Mouse (Mus musculus) CH12.LX (cell line): ENCODE measurements around the gene Svs1. TPM values are rescaled to one million over a fixed set of nuclear protein-coding genes. Genes with fewer than 3 reads are reported as not detected.

ENCODE experiments used
- DNase-seq: peaks from one replicate; pipeline ENCODE4 v3.0.0-alpha.2; 2013; ENCODE audit errors: extremely low read depth
- H3K27ac ChIP-seq: 2 replicates; pipeline ENCODE4 v1.5.1; 2012; ENCODE audit warnings: low read depth, mild to moderate bottlenecking, control low read depth, moderate library complexity; ENCODE audit not compliant: insufficient read depth
- H3K27me3 ChIP-seq: replicated peaks from 2 replicates; pipeline ENCODE3; 2012; ENCODE audit warnings: inconsistent platforms
- H3K36me3 ChIP-seq, 2 experiments: replicated peaks in 1 of 2; 2 replicates each; pipeline versions ENCODE3 to v1.6.1; 2012; ENCODE audit warnings: inconsistent platforms in 1 of 2, low read length in 1 of 2, mild to moderate bottlenecking in 1 of 2, mixed read lengths in 1 of 2, moderate library complexity in 1 of 2; ENCODE audit not compliant: control insufficient read depth in 1 of 2, insufficient read depth in 1 of 2
- H3K4me1 ChIP-seq, 2 experiments: 2 replicates each; pipeline ENCODE4 v1.6.1; 2012; ENCODE audit warnings: inconsistent platforms in 1 of 2, moderate library complexity in 1 of 2; ENCODE audit not compliant: insufficient read depth in 2 of 2, control insufficient read depth in 1 of 2
- H3K4me2 ChIP-seq: 2 replicates; pipeline ENCODE4 v1.6.1; 2012; ENCODE audit warnings: low read depth, mild to moderate bottlenecking, control low read depth; ENCODE audit not compliant: poor library complexity, insufficient read depth, severe bottlenecking
- H3K4me3 ChIP-seq, 3 experiments: fragments of 150-350 bp in 1 of 3; sonication (generic) in 1 of 3; replicated peaks in 1 of 3; 2 replicates each; pipeline versions ENCODE3 to v1.5.1; 2011 to 2012; ENCODE audit warnings: low read depth in 2 of 3, low read length in 2 of 3, mild to moderate bottlenecking in 2 of 3, moderate library complexity in 2 of 3, control low read depth in 1 of 3, improper control_type of control experiment in 1 of 3, inconsistent platforms in 1 of 3, mixed read lengths in 1 of 3; ENCODE audit not compliant: poor library complexity in 1 of 3
- H3K79me2 ChIP-seq: replicated peaks from 2 replicates; pipeline ENCODE4 v1.6.1; 2012; ENCODE audit warnings: mild to moderate bottlenecking, moderate library complexity; ENCODE audit not compliant: control insufficient read depth, poor library complexity, insufficient read depth, severe bottlenecking; ENCODE audit errors: extremely low read depth
- H3K9ac ChIP-seq: 2 replicates; pipeline ENCODE4 v1.6.1; 2012; ENCODE audit warnings: low read depth, mild to moderate bottlenecking, control low read depth, moderate library complexity; ENCODE audit not compliant: insufficient read depth
- H3K9me3 ChIP-seq: replicated peaks from 2 replicates; pipeline ENCODE3; 2012; ENCODE audit warnings: low read length, inconsistent platforms, mixed read lengths
- CHD1 ChIP-seq: IDR thresholded peaks from 2 replicates; pipeline ENCODE4 v1.6.1; 2012; ENCODE audit warnings: low read depth, low read length, improper control_type of control experiment, inconsistent platforms
- CTCF ChIP-seq, 2 experiments: IDR thresholded peaks in 1 of 2; conservative IDR thresholded peaks in 1 of 2; 2 replicates each; pipeline ENCODE4 v1.5.1; 2011 to 2012; ENCODE audit warnings: low read depth in 2 of 2, low read length in 2 of 2, improper control_type of control experiment in 1 of 2, inconsistent platforms in 1 of 2, mild to moderate bottlenecking in 1 of 2, moderate library complexity in 1 of 2
- ELF1 ChIP-seq: IDR thresholded peaks from 2 replicates; pipeline ENCODE4 v1.6.1; 2014; ENCODE audit warnings: low read depth, mild to moderate bottlenecking, inconsistent platforms, low read length, improper control_type of control experiment
- GABPA ChIP-seq: IDR thresholded peaks from 2 replicates; pipeline ENCODE4 v1.6.1; 2012; ENCODE audit warnings: low read depth, low read length, improper control_type of control experiment, inconsistent platforms; ENCODE audit not compliant: insufficient replicate concordance
- HCFC1 ChIP-seq: IDR thresholded peaks from 2 replicates; pipeline ENCODE4 v1.6.1; 2012; ENCODE audit warnings: low read depth, mild to moderate bottlenecking, inconsistent platforms, low read length, improper control_type of control experiment
- IRF4 ChIP-seq: IDR thresholded peaks from 2 replicates; pipeline ENCODE4 v1.6.1; 2014; ENCODE audit warnings: low read depth, mild to moderate bottlenecking, inconsistent platforms, low read length, improper control_type of control experiment
- JUND ChIP-seq: conservative IDR thresholded peaks from 2 replicates; pipeline ENCODE4 v1.6.1; 2011; ENCODE audit warnings: low read depth, low read length, improper control_type of control experiment
- KAT2A ChIP-seq: IDR thresholded peaks from 2 replicates; pipeline ENCODE4 v1.6.1; 2012; ENCODE audit warnings: low read length, improper control_type of control experiment, inconsistent platforms; ENCODE audit not compliant: insufficient replicate concordance
- MAFK ChIP-seq: IDR thresholded peaks from 2 replicates; pipeline ENCODE4 v1.6.1; 2011; ENCODE audit warnings: low read length, improper control_type of control experiment; ENCODE audit not compliant: insufficient replicate concordance
- MAX ChIP-seq: IDR thresholded peaks from 2 replicates; pipeline ENCODE4 v1.6.1; 2011; ENCODE audit warnings: low read length, improper control_type of control experiment
- MEF2A ChIP-seq: IDR thresholded peaks from 2 replicates; pipeline ENCODE4 v1.6.1; 2014; ENCODE audit warnings: low read depth, mild to moderate bottlenecking, inconsistent platforms, low read length, improper control_type of control experiment, borderline replicate concordance
- MYC ChIP-seq: IDR thresholded peaks from 2 replicates; pipeline ENCODE4 v1.6.1; 2011; ENCODE audit warnings: low read depth, mild to moderate bottlenecking, improper control_type of control experiment, low read length
- NELFE ChIP-seq: IDR thresholded peaks from 2 replicates; pipeline ENCODE4 v1.6.1; 2011; ENCODE audit warnings: low read depth, low read length, improper control_type of control experiment
- NRF1 ChIP-seq: IDR thresholded peaks from 2 replicates; pipeline ENCODE4 v1.6.1; 2014; ENCODE audit warnings: low read depth, mild to moderate bottlenecking, inconsistent platforms, low read length, improper control_type of control experiment, moderate library complexity
- SMC3 ChIP-seq: IDR thresholded peaks from 2 replicates; pipeline ENCODE4 v1.6.1; 2011; ENCODE audit warnings: low read depth, low read length, improper control_type of control experiment
- TBP ChIP-seq: conservative IDR thresholded peaks from 2 replicates; pipeline ENCODE4 v1.6.1; 2011; ENCODE audit warnings: low read depth, low read length, improper control_type of control experiment
- USF1 ChIP-seq: IDR thresholded peaks from 2 replicates; pipeline ENCODE4 v1.6.1; 2014; ENCODE audit warnings: low read depth, mild to moderate bottlenecking, inconsistent platforms, low read length, improper control_type of control experiment
- USF2 ChIP-seq: conservative IDR thresholded peaks from 2 replicates; pipeline ENCODE4 v1.6.1; 2011; ENCODE audit warnings: low read depth, low read length, improper control_type of control experiment
- ZKSCAN1 ChIP-seq: IDR thresholded peaks from 2 replicates; pipeline ENCODE4 v1.6.1; 2012; ENCODE audit warnings: low read depth, inconsistent platforms, low read length, improper control_type of control experiment, borderline replicate concordance
- ZMIZ1 ChIP-seq: IDR thresholded peaks from 2 replicates; pipeline ENCODE4 v1.6.1; 2012; ENCODE audit warnings: low read depth, mild to moderate bottlenecking, inconsistent platforms, low read length, improper control_type of control experiment
- ZNF384 ChIP-seq: IDR thresholded peaks from 2 replicates; pipeline ENCODE4 v1.6.1; 2012; ENCODE audit warnings: low read depth, low read length, improper control_type of control experiment, inconsistent platforms
- dilution Hi-C: fragments of 300-500 bp; cut with MboI; formaldehyde crosslinking; loops from 2 replicates; pipeline ENCODE4 v1.14.3; 2020; ENCODE audit warnings: low sequenced_read_pairs; ENCODE audit not compliant: extremely low pct_unique_long_range_greater_than_20kb, extremely low pct_ligation_motif_present
- in situ Hi-C: fragments of 300-500 bp; cut with MboI; formaldehyde crosslinking; loops from 3 replicates; pipeline ENCODE4 v1.14.3; 2019; ENCODE audit warnings: low sequenced_read_pairs, low pct_ligation_motif_present, low pct_unique_long_range_greater_than_20kb, mixed read lengths
- polyA plus RNA-seq: library from polyadenylated mRNA; unstranded; fragments of >175 nt; gene quantifications from 2 replicates; pipeline ENCODE4 v1.2.1, GENCODE M21; 2012; ENCODE audit warnings: low read depth; ENCODE audit not compliant: insufficient read length
- total RNA-seq, 2 experiments: library from RNA; depleted of rRNA; stranded (reverse); fragments of 300-350 nt in 1 of 2; fragments of >200 nt in 1 of 2; gene quantifications; 2 replicates each; pipeline ENCODE4 v1.2.3; 2012 to 2014

Gene Svs1
- total and polyA plus RNA-seq, 3 experiments = not detected

DNA sequence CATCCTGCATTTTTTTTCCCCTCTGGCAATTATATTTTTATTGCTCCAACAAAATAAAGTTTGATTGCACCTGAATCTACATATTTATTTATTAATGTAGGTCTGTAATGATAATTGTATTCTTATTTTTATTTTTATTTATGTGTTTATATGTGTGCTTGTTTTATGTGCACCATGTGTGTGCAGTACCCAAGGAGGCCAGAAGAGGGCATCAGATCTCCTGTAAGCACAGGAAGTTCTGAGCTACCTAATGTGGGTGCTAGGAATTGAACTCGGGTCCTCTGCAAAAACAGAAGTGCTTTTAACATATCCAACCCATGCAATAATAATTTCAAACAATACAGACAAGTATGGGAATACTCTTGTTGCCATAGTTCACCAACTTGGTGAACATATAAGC lies 23.0 kb downstream of the Svs1 start:
- no peak overlapping the region for H3K27ac ChIP-seq
- no peaks in the 10 kb centered on the region for H3K79me2 ChIP-seq
- dilution Hi-C loops (no loop called here), in situ Hi-C loops (loop anchor here (10.0 kb wide), 1 partner anchor 385 kb away; the partner anchor contains the start of gene Stk31)
- no peak overlapping the region for H3K9ac ChIP-seq
- no peak overlapping the region for H3K4me2 ChIP-seq
- DNase-seq = no peak
- peaks cover 3% of the 10 kb centered on the region for H3K9me3 ChIP-seq
- no peak for TF ChIP-seq ZNF384
- peak in 1 of 2 experiments; percentile 26; a peak in 3 of 4 replicates for TF ChIP-seq CTCF (conservative IDR thresholded peaks at IDR 0.05 in 1 of 2, IDR thresholded peaks at IDR 0.05 in 1 of 2; ENCODE audit: low read depth in 2 of 2, low read length in 2 of 2)
- TF ChIP-seq CHD1 = no peak
- no peak for TF ChIP-seq ELF1
- H3K36me3 ChIP-seq = no peaks in the 10 kb centered on the region
- H3K4me1 ChIP-seq = peaks cover 0 to 4% of the 10 kb centered on the region in 2 experiments; a peak in 1 of 4 replicates
- H3K4me3 ChIP-seq = no peak overlapping the region
- peaks cover 2% of the 10 kb centered on the region for H3K27me3 ChIP-seq

- Histone ChIP-seq H3K36me3 (no peaks in the 10 kb centered on the region), H3K27ac (no peak overlapping the region), H3K27me3 (peaks cover 2% of the 10 kb centered on the region), H3K9ac (no peak overlapping the region), H3K4me3 (no peak overlapping the region), H3K79me2 (no peaks in the 10 kb centered on the region), H3K4me2 (no peak overlapping the region), H3K4me1 (peaks cover 0 to 4% of the 10 kb centered on the region in 2 experiments; a peak in 1 of 4 replicates)
- no peak for DNase-seq
- in situ Hi-C loops = no loop called here
- dilution Hi-C loops = no loop called here
- TF ChIP-seq NELFE (no peak), CHD1 (no peak), NRF1 (no peak), SMC3 (no peak), HCFC1 (no peak), ZMIZ1 (no peak), KAT2A (no peak), JUND (no peak), TBP (no peak), MAFK (no peak), USF1 (no peak), MYC (no peak), ZNF384 (no peak), ZKSCAN1 (no peak), GABPA (no peak), MEF2A (no peak), IRF4 (no peak), USF2 (no peak), MAX (no peak)
- TF ChIP-seq, all 38 proteins: peak for 0
- peaks cover 3% of the 10 kb centered on the region for H3K9me3 ChIP-seq
Measured at GRCm38 (mm10) chr6:49011191-49011590, 24.5 kb downstream of the Svs1 start.
